Mouse (Mus musculus) ovary, postnatal 36 days (tissue): ENCODE measurements at regions not wholly inside any gene's neighbourhood (a gene's known extent, or its start where the extent isn't known, plus 50 kb on each side); places are given as distances from the start of the nearest gene placed in this dataset.

Experiments
- DNase-seq: peaks from one replicate; pipeline ENCODE4 v3.0.0; 2022; ENCODE audit warnings: low spot score, mixed read lengths

GRCm38 (mm10) chr10:118501571-118501970 lies 60.7 kb downstream of the Ifng start:
- DNase-seq = no peak

GRCm38 (mm10) chr10:118504811-118505210 lies 64.0 kb downstream of the Ifng start:
- DNase-seq = no peak

- DNase-seq = no peak
Measured at GRCm38 (mm10) chr10:118506154-118506553, 65.3 kb downstream of the Ifng start.

GRCm38 (mm10) chr10:118507630-118508029 lies 66.8 kb downstream of the Ifng start:
- no peak for DNase-seq

- DNase-seq = no peak
Measured at GRCm38 (mm10) chr10:118516839-118517238, 76.0 kb downstream of the Ifng start.

- DNase-seq = no peak
Measured at GRCm38 (mm10) chr10:118517995-118518394, 77.1 kb downstream of the Ifng start.

- no peak for DNase-seq
Measured at GRCm38 (mm10) chr10:118545966-118546365, 105.1 kb downstream of the Ifng start.

- DNase-seq = no peak
Measured at GRCm38 (mm10) chr10:118550201-118550600, 109.4 kb downstream of the Ifng start.

- no peak for DNase-seq
Measured at GRCm38 (mm10) chr10:118558848-118559247, 118.0 kb downstream of the Ifng start.

GRCm38 (mm10) chr10:118564041-118564440 lies 123.2 kb downstream of the Ifng start:
- no peak for DNase-seq

- no peak for DNase-seq
Measured at GRCm38 (mm10) chr10:118564528-118565268, 123.9 kb downstream of the Ifng start.

- no peak for DNase-seq
Measured at GRCm38 (mm10) chr10:118568617-118569016, 127.8 kb downstream of the Ifng start.

GRCm38 (mm10) chr10:118569424-118569823 lies 128.6 kb downstream of the Ifng start:
- no peak for DNase-seq

GRCm38 (mm10) chr10:118573247-118573646 lies 132.4 kb downstream of the Ifng start:
- DNase-seq = no peak

- no peak for DNase-seq
Measured at GRCm38 (mm10) chr10:118575570-118575969, 134.7 kb downstream of the Ifng start.

- no peak for DNase-seq
Measured at GRCm38 (mm10) chr10:118581376-118581775, 140.5 kb downstream of the Ifng start.

GRCm38 (mm10) chr10:118585821-118586220 lies 145.0 kb downstream of the Ifng start:
- DNase-seq = no peak

GRCm38 (mm10) chr10:118588198-118588597 lies 147.4 kb downstream of the Ifng start:
- DNase-seq = no peak

GRCm38 (mm10) chr10:118592648-118593368 lies 152.0 kb downstream of the Ifng start:
- peak; percentile 64 for DNase-seq

- DNase-seq = no peak
Measured at GRCm38 (mm10) chr10:118596206-118596605, 155.4 kb downstream of the Ifng start.

- DNase-seq = no peak
Measured at GRCm38 (mm10) chr10:118598497-118598896, 157.7 kb downstream of the Ifng start.

- DNase-seq = no peak
Measured at GRCm38 (mm10) chr10:118599197-118599596, 158.4 kb downstream of the Ifng start.

GRCm38 (mm10) chr10:118599610-118600009 lies 158.8 kb downstream of the Ifng start:
- no peak for DNase-seq
